Mouse (Mus musculus) small intestine, adult 2 months (tissue): ENCODE data around the gene Trak1.

Experiments used
- CTCF ChIP-seq: fragments of 200-500 bp; IDR thresholded peaks from 2 replicates; pipeline ENCODE4 v1.5.1; 2012; ENCODE audit warnings: low read depth, mild to moderate bottlenecking, control low read depth, inconsistent platforms, low read length, moderate library complexity, mixed read lengths; ENCODE audit not compliant: insufficient replicate concordance, insufficient read length; ENCODE audit errors: extremely low read depth
- POLR2A ChIP-seq: fragments of 200-500 bp; IDR thresholded peaks from 2 replicates; pipeline ENCODE4 v1.6.1; 2012; ENCODE audit warnings: low read depth, mild to moderate bottlenecking, control low read depth, inconsistent platforms, low read length, moderate library complexity

- TF ChIP-seq POLR2A (no peak), CTCF (no peak)
These were observed 138.1 kb downstream of the Trak1 start for GRCm38 (mm10) chr9:121435332-121435956.
